Comparison of ENCODE assay signal across 34 mouse cellular contexts in the genomic region with DNA sequence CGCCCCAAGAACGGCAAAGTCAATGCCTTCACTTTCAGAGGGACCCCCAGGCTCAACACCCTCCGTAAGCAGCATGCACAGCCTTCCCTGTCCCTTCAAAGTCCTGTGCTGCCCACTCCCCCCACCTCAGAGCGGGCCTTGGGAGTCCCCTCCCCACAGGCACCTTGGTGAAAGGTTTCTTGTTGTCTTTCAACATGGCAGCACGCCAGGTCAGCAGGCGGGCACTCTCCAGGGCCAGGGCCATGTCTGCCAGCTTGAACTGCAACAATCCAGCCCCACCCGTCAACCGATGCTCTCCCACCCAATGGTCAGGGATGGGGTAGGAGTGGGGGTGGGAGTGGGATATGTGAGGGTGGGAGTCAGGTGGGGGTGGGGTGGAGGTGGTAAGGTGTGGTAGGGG. TPM values are rescaled to one million over a fixed set of nuclear protein-coding genes. Genes with fewer than 3 reads are reported as not detected.
DNase-seq lines count a peak whose midpoint lies in the region; ATAC-seq and TF ChIP-seq lines count a peak whose summit lies in the region.
"Had no signal": no experiment of that assay in that cellular context is flagged by ENCODE, and none has a peak within 500 bp of the region (broad histone marks: within the 10 kb centered on the region; RNA-seq: fewer than 3 reads in every experiment).

No protein-coding gene starts in this region.

- no peaks in the 10 kb centered on the region; the same call in 1 of the 2 replicates for H3K36me3 ChIP-seq in hindbrain, postnatal 0 days (ENCODE audit: insufficient read depth, low read length)
- H3K36me3 ChIP-seq in hindbrain, embryonic 11.5 days (ENCODE audit: control insufficient read depth, insufficient read depth, low read length): no peaks in the 10 kb centered on the region
- H3K36me3 ChIP-seq in neural tube, embryonic 12.5 days: peaks cover 30% of the 10 kb centered on the region

- no peak for TF ChIP-seq CTCF in hindbrain, postnatal 0 days (IDR thresholded peaks at IDR 0.05; ENCODE audit: low read depth)

- H3K9ac ChIP-seq in hindbrain, postnatal 0 days (replicated peaks; ENCODE audit: low read length): no peak overlapping the region
- no peak overlapping the region for H3K9ac ChIP-seq in hindbrain, embryonic 11.5 days (ENCODE audit: low read depth, low read length)
- 0 out of 2 replicates have a peak overlapping the region, but pooled peaks have one; percentile 3 for H3K9ac ChIP-seq in neural tube, embryonic 12.5 days
- H3K9ac ChIP-seq: embryonic facial prominence, embryonic 15.5 days; forebrain, embryonic 13.5 days; heart, embryonic 15.5 days; liver, embryonic 13.5 days had no signal

- no peaks in the 10 kb centered on the region for H3K27me3 ChIP-seq in hindbrain, postnatal 0 days (ENCODE audit: insufficient read depth, low read length)
- no peaks in the 10 kb centered on the region for H3K27me3 ChIP-seq in hindbrain, embryonic 11.5 days (ENCODE audit: control insufficient read depth, insufficient read depth, low read length)
- H3K27me3 ChIP-seq in neural tube, embryonic 12.5 days (replicated peaks): no peaks in the 10 kb centered on the region
- H3K27me3 ChIP-seq: embryonic facial prominence, embryonic 15.5 days; forebrain, embryonic 13.5 days; heart, embryonic 15.5 days; liver, embryonic 13.5 days had no signal

- no peak overlapping the region for H3K4me3 ChIP-seq in hindbrain, postnatal 0 days (ENCODE audit: low read length)
- H3K4me3 ChIP-seq in hindbrain, embryonic 11.5 days (ENCODE audit: low read depth, low read length): no peak overlapping the region
- H3K4me3 ChIP-seq in neural tube, embryonic 12.5 days: no peak overlapping the region
- H3K4me3 ChIP-seq: embryonic facial prominence, embryonic 15.5 days; forebrain, embryonic 13.5 days; heart, embryonic 10.5 days; heart, embryonic 15.5 days; layer of hippocampus, adult 2 months; liver, embryonic 13.5 days had no signal

- H3K4me1 ChIP-seq in hindbrain, postnatal 0 days (ENCODE audit: insufficient read depth, low read length): no peaks in the 10 kb centered on the region
- H3K4me1 ChIP-seq in hindbrain, embryonic 11.5 days (replicated peaks; ENCODE audit: control insufficient read depth, insufficient read depth, low read length): peaks cover 8% of the 10 kb centered on the region; the same call in 1 of the 2 replicates
- H3K4me1 ChIP-seq in neural tube, embryonic 12.5 days: peaks cover 10% of the 10 kb centered on the region; the same call in 1 of the 2 replicates
- H3K4me1 ChIP-seq: forebrain, embryonic 13.5 days; heart, embryonic 15.5 days; liver, embryonic 13.5 days had no signal

- 73% methylated on average over 8 of the region's 8 CpGs for WGBS in hindbrain, postnatal 0 days
- WGBS in hindbrain, embryonic 11.5 days: 90% methylated on average over 7 of the region's 8 CpGs
- WGBS in neural tube, embryonic 12.5 days: 91% methylated on average over 8 of the region's 8 CpGs

- H3K9me3 ChIP-seq in hindbrain, postnatal 0 days (ENCODE audit: low read length): no peaks in the 10 kb centered on the region
- no peaks in the 10 kb centered on the region for H3K9me3 ChIP-seq in hindbrain, embryonic 11.5 days (ENCODE audit: control insufficient read depth, low read length)
- no peaks in the 10 kb centered on the region for H3K9me3 ChIP-seq in neural tube, embryonic 12.5 days
- H3K9me3 ChIP-seq: embryonic facial prominence, embryonic 15.5 days; forebrain, embryonic 13.5 days; heart, embryonic 10.5 days; heart, embryonic 15.5 days; liver, embryonic 13.5 days had no signal

- DNase-seq in cerebellum, postnatal 10 days: peak; percentile 47 to 49
- DNase-seq in cerebellum, adult 8-10 months: no peak
- DNase-seq in hindbrain, postnatal 0 days (ENCODE audit: low spot score): no peak
- no peak for DNase-seq in hindbrain, embryonic 11.5 days (ENCODE audit: low spot score)
- DNase-seq in neural tube, embryonic 10.5 days (ENCODE audit: extremely low spot score, low spot score): no peak
- DNase-seq in thymus, postnatal 0 days (ENCODE audit: low spot score): no peak
- DNase-seq: adrenal gland, adult 8-10 months; cerebellum, adult 11-12 months; cerebellum, postnatal 14 days; gastrocnemius, postnatal 14 days; kidney, adult 9 months; liver, embryonic 13.5 days; lung, adult 2 months; lung, postnatal 10 days; midbrain, embryonic 14.5 days; right cerebral cortex, adult 18-20 months; spleen, adult 18-20 months; thymus, adult 2 months; thymus, postnatal 4 days had no signal

- peak; percentile 40; the same call in 1 of the 2 replicates for ATAC-seq in hindbrain, postnatal 0 days
- ATAC-seq in hindbrain, embryonic 11.5 days (ENCODE audit: low FRiP score): no peak
- no peak for ATAC-seq in neural tube, embryonic 12.5 days (ENCODE audit: low FRiP score, low read depth)
- ATAC-seq: activated CD4-positive, CD25-positive, alpha-beta regulatory T cell, adult 4 months; forebrain, embryonic 13.5 days; intestine, embryonic 16.5 days had no signal

- H3K27ac ChIP-seq in hindbrain, postnatal 0 days: no peak overlapping the region
- no peak overlapping the region for H3K27ac ChIP-seq in hindbrain, embryonic 11.5 days (ENCODE audit: low read depth, low read length)
- no peak overlapping the region for H3K27ac ChIP-seq in neural tube, embryonic 12.5 days
- H3K27ac ChIP-seq: embryonic facial prominence, embryonic 15.5 days; forebrain, embryonic 13.5 days; heart, embryonic 10.5 days; heart, embryonic 15.5 days; layer of hippocampus, adult 2 months; liver, embryonic 13.5 days; macrophage had no signal

- H3K4me2 ChIP-seq in hindbrain, postnatal 0 days (ENCODE audit: low read depth, low read length): no peak overlapping the region
- no peak overlapping the region for H3K4me2 ChIP-seq in hindbrain, embryonic 11.5 days (replicated peaks; ENCODE audit: low read depth, low read length)
- no peak overlapping the region for H3K4me2 ChIP-seq in neural tube, embryonic 12.5 days (replicated peaks)
- H3K4me2 ChIP-seq: embryonic facial prominence, embryonic 15.5 days; forebrain, embryonic 13.5 days; heart, embryonic 15.5 days; liver, embryonic 13.5 days had no signal

RNA-seq across cellular contexts. Expression of gene Acads, which starts 8.0 kb away (rescaled TPM):
- 30.3 and 32.5 TPM in 2 replicates for total RNA-seq in hindbrain, postnatal 0 days (2014; rRNA removed)
- 22.1 and 25.3 TPM in 2 replicates for polyA plus RNA-seq in hindbrain, postnatal 0 days (2015; fragmentation: Nextera tagmentation; extraction: Ambion mirVana)
- polyA plus RNA-seq in hindbrain, embryonic 11.5 days (2014; fragmentation: Nextera tagmentation; extraction: Ambion mirVana): 22.9 and 30.8 TPM in 2 replicates
- 45.1 and 47.9 TPM in 2 replicates for polyA plus RNA-seq in neural tube, embryonic 12.5 days (2016; fragmentation: Nextera tagmentation; extraction: Ambion mirVana)
- polyA plus RNA-seq in thymus, postnatal 0 days (2015; fragmentation: Nextera tagmentation; extraction: Ambion mirVana): 51.6 and 58.6 TPM in 2 replicates

RNA-seq across cellular contexts. Expression of gene Gm10401, which starts 13.1 kb away (rescaled TPM):
- not detected in 2 replicates for total RNA-seq in hindbrain, postnatal 0 days (2014; rRNA removed)
- polyA plus RNA-seq in hindbrain, postnatal 0 days (2015; fragmentation: Nextera tagmentation; extraction: Ambion mirVana): 38.5 and 39.3 TPM in 2 replicates
- polyA plus RNA-seq in hindbrain, embryonic 11.5 days (2014; fragmentation: Nextera tagmentation; extraction: Ambion mirVana): 24.9 and 34.4 TPM in 2 replicates
- 27.1 and 32.7 TPM in 2 replicates for polyA plus RNA-seq in neural tube, embryonic 12.5 days (2016; fragmentation: Nextera tagmentation; extraction: Ambion mirVana)
- 26.4 and 27.2 TPM in 2 replicates for polyA plus RNA-seq in thymus, postnatal 0 days (2015; fragmentation: Nextera tagmentation; extraction: Ambion mirVana)
- total RNA-seq: adrenal gland, adult 8-10 months; gastrocnemius, postnatal 14 days; heart, postnatal 25 days; layer of hippocampus, adult 2 months; layer of hippocampus, postnatal 14 days; left cerebral cortex, adult 8-10 months; left cerebral cortex, postnatal 36 days; megakaryocyte-erythroid progenitor cell, adult 5-6 weeks had no signal
- polyA plus RNA-seq: cortical plate, adult 2 months; lung, adult 2 months; thymus, adult 2 months had no signal

RNA-seq across cellular contexts. Expression of gene Unc119b, which starts 23.6 kb away (rescaled TPM):
- total RNA-seq in hindbrain, postnatal 0 days (2014; rRNA removed): 27.0 and 32.1 TPM in 2 replicates
- 22.5 and 23.4 TPM in 2 replicates for polyA plus RNA-seq in hindbrain, postnatal 0 days (2015; fragmentation: Nextera tagmentation; extraction: Ambion mirVana)
- 46.8 and 57.2 TPM in 2 replicates for polyA plus RNA-seq in hindbrain, embryonic 11.5 days (2014; fragmentation: Nextera tagmentation; extraction: Ambion mirVana)
- polyA plus RNA-seq in neural tube, embryonic 12.5 days (2016; fragmentation: Nextera tagmentation; extraction: Ambion mirVana): 60.4 and 61.2 TPM in 2 replicates
- 25.0 and 27.5 TPM in 2 replicates for polyA plus RNA-seq in thymus, postnatal 0 days (2015; fragmentation: Nextera tagmentation; extraction: Ambion mirVana)

RNA-seq across cellular contexts. Expression of gene Mlec, which starts 46.8 kb away (rescaled TPM):
- total RNA-seq in hindbrain, postnatal 0 days (2014; rRNA removed): 65.5 and 80.9 TPM in 2 replicates
- polyA plus RNA-seq in hindbrain, postnatal 0 days (2015; fragmentation: Nextera tagmentation; extraction: Ambion mirVana): 15.5 and 20.6 TPM in 2 replicates
- 41.2 and 44.1 TPM in 2 replicates for polyA plus RNA-seq in hindbrain, embryonic 11.5 days (2014; fragmentation: Nextera tagmentation; extraction: Ambion mirVana)
- polyA plus RNA-seq in neural tube, embryonic 12.5 days (2016; fragmentation: Nextera tagmentation; extraction: Ambion mirVana): 57.7 and 64.4 TPM in 2 replicates
- 25.2 and 26.9 TPM in 2 replicates for polyA plus RNA-seq in thymus, postnatal 0 days (2015; fragmentation: Nextera tagmentation; extraction: Ambion mirVana)

Comparison
In these comparisons a context has a peak if more than half of its experiments do, and no peak if none do; other contexts are left out.
1. DNase-seq: peak in cerebellum, postnatal 10 days (2 of 2); none in cerebellum, adult 8-10 months (single experiment), hindbrain, postnatal 0 days (single experiment), hindbrain, embryonic 11.5 days (single experiment), neural tube, embryonic 10.5 days (single experiment) and thymus, postnatal 0 days (single experiment).